Mouse (Mus musculus) kidney, embryonic 16.5 days (tissue): ENCODE measurements around the gene Prss34. TPM values are rescaled to one million over a fixed set of nuclear protein-coding genes. Genes with fewer than 3 reads are reported as not detected.

Source experiments
- ATAC-seq: fragments of 200-750 bp; cut with Nextera tagmentation; 2 replicates; pipeline ENCODE4 v1.8.0; 2017; ENCODE audit warnings: moderate TSS enrichment; ENCODE audit not compliant: low FRiP score, low TSS enrichment
- H3K27ac ChIP-seq: fragments of 300-500 bp; sonication (generic); 2 replicates; pipeline ENCODE4 v1.5.1; 2014; ENCODE audit warnings: low read length
- H3K27me3 ChIP-seq: fragments of 300-500 bp; sonication (generic); 2 replicates; pipeline ENCODE4 v1.6.1; 2014; ENCODE audit warnings: low read length, control low read depth, mixed read lengths; ENCODE audit not compliant: insufficient read depth
- H3K36me3 ChIP-seq: fragments of 300-500 bp; sonication (generic); 2 replicates; pipeline ENCODE4 v1.6.1; 2014; ENCODE audit warnings: low read length, control low read depth, mixed read lengths; ENCODE audit not compliant: insufficient read depth
- H3K4me1 ChIP-seq: fragments of 300-500 bp; sonication (generic); 2 replicates; pipeline ENCODE4 v1.6.1; 2014; ENCODE audit warnings: low read length, control low read depth, mixed read lengths; ENCODE audit not compliant: insufficient read depth
- H3K4me2 ChIP-seq: fragments of 300-500 bp; sonication (generic); replicated peaks from 2 replicates; pipeline ENCODE4 v1.6.1; 2014; ENCODE audit warnings: low read depth, low read length
- H3K4me3 ChIP-seq: fragments of 300-500 bp; sonication (generic); 2 replicates; pipeline ENCODE4 v1.5.1; 2014; ENCODE audit warnings: mild to moderate bottlenecking, low read length
- H3K9ac ChIP-seq: fragments of 300-500 bp; sonication (generic); replicated peaks from 2 replicates; pipeline ENCODE4 v1.6.1; 2014; ENCODE audit warnings: low read length
- H3K9me3 ChIP-seq: fragments of 300-500 bp; sonication (generic); 2 replicates; pipeline ENCODE4 v1.6.1; 2016; ENCODE audit warnings: low read length, control low read depth
- WGBS: fragments of 180-500 bp; shearing (Covaris S2); extraction: QIAGEN DNeasy Blood & Tissue Kit; methylation state at CpG from one replicate; pipeline ENCODE4 v1.1.7; 2014; 5-methylcytosine and 5-hydroxymethylcytosine counted together
- polyA plus RNA-seq: library from polyadenylated mRNA; unstranded; fragments of >200 nt; fragmentation: Nextera tagmentation; extraction: Ambion mirVana; gene quantifications from 2 replicates; pipeline ENCODE4 v1.2.1, GENCODE M21; 2015

The Prss34 gene
- polyA plus RNA-seq, 1 experiment from 2014 or later, result 0.30 TPM

DNA sequence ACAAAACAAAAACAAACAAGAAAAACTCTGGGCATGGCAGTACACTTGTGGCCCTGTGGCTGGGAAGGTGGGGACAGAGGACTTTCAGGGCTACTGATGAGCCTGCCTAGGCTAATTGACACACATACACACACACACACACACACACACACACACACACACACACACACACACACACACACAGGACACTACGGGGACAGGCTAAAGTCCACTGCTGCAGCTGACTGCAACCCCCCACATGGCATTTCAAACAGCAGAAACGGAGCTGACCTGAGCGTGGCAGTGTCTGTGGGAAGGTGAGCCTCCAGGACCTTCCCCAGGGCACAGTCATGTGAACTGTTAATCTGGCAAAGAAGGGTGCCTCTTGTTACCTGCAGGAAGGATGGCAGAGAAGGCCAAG is 43.3 kb downstream of the Prss34 start:
- Histone ChIP-seq H3K4me3 (no peak overlapping the region), H3K9ac (no peak overlapping the region), H3K27ac (no peak overlapping the region), H3K9me3 (no peaks in the 10 kb centered on the region), H3K4me2 (no peak overlapping the region), H3K36me3 (no peaks in the 10 kb centered on the region), H3K27me3 (no peaks in the 10 kb centered on the region), H3K4me1 (0 out of 2 replicates have a peak, but pooled peaks cover 3% of the 10 kb centered on the region)
- 39% methylated on average over 3 of the region's 3 CpGs for WGBS
- ATAC-seq, result 0 out of 2 replicates have a peak, but pooled peaks have one; percentile 46

DNA sequence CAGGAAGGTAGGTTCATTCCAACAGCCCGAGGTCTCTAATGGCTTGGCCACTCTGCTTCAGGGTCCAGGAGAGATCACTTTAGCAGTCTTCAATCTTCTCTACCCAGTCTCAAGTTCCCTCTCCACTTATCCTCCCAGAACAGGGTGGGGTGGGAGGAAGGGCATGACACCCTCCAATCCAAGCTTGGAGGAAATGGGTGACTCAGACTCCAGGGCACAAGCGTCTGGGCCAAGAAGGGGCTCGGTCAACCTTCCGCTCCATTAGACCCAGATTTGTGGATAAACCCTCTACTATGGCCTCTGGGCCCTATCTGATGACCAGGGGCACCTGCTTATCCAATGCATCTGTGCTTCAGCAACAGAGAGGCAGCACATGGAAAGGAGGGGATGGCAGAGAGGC is 47.3 kb downstream of the Prss34 start, which contains the start of gene Tpsab1:
Gene Tpsab1 (minus strand): TSS at position 101 of the 400 bp plus-strand sequence.
- Histone ChIP-seq H3K9ac (no peak within 1 kb of the TSS), H3K4me1 (0 out of 2 replicates have a peak, but pooled peaks cover 3% of the 10 kb centered on the region), H3K27me3 (no peaks in the 10 kb centered on the region), H3K9me3 (no peaks in the 10 kb centered on the region), H3K36me3 (no peaks in the 10 kb centered on the region), H3K4me3 (no peak within 1 kb of the TSS), H3K4me2 (no peak within 1 kb of the TSS), H3K27ac (no peak within 1 kb of the TSS)
- no peak for ATAC-seq
- WGBS, result 74% methylated on average over 4 of the region's 4 CpGs

Other genes starting within 250 kb of the Prss34 start
- 34.4 and 44.7 TPM in 2 replicates for gene Tmem204, start 214.8 kb upstream of the Prss34 start, polyA plus RNA-seq
- gene Telo2, start 182.4 kb upstream of the Prss34 start, polyA plus RNA-seq, result 49.5 and 53.4 TPM in 2 replicates
- not detected in 2 replicates for gene Ptx4, start 177.6 kb upstream of the Prss34 start, polyA plus RNA-seq
- 23.2 and 26.8 TPM in 2 replicates for gene Clcn7, start 165.0 kb upstream of the Prss34 start, polyA plus RNA-seq
- gene Ccdc154, start 135.9 kb upstream of the Prss34 start, polyA plus RNA-seq, result not detected in 2 replicates
- gene Gm38655, start 122.9 kb upstream of the Prss34 start, polyA plus RNA-seq, result not detected in 2 replicates
- gene BC003965, start 113.8 kb upstream of the Prss34 start, polyA plus RNA-seq, result 34.4 and 35.6 TPM in 2 replicates
- gene Unkl, start 110.0 kb upstream of the Prss34 start, polyA plus RNA-seq, result 10.4 and 10.9 TPM in 2 replicates
- gene Gnptg, start 58.3 kb upstream of the Prss34 start, polyA plus RNA-seq, result 51.2 and 56.6 TPM in 2 replicates
- 49.7 and 51.6 TPM in 2 replicates for gene Tsr3, start 58.2 kb upstream of the Prss34 start, polyA plus RNA-seq
- 2.0 and 2.3 TPM in 2 replicates for gene Baiap3, start 42.0 kb upstream of the Prss34 start, polyA plus RNA-seq
- gene Ube2i, start 23.8 kb upstream of the Prss34 start, polyA plus RNA-seq, result 611 and 640 TPM in 2 replicates
- gene Prss28, start 10.3 kb downstream of the Prss34 start, polyA plus RNA-seq, result not detected in 2 replicates
- not detected in 2 replicates for gene Prss29, start 20.3 kb downstream of the Prss34 start, polyA plus RNA-seq
- 0.36 and 0.49 TPM in 2 replicates for gene Tpsab1, start 47.2 kb downstream of the Prss34 start, polyA plus RNA-seq
- gene Tpsb2, start 67.9 kb downstream of the Prss34 start, polyA plus RNA-seq, result 2.0 and 2.2 TPM in 2 replicates
- gene Tpsg1, start 70.9 kb downstream of the Prss34 start, polyA plus RNA-seq, result 0.25 TPM in 1 of 2 replicates, not detected in the other
- gene Cacna1h, start 135.4 kb downstream of the Prss34 start, polyA plus RNA-seq, result 3.3 and 3.5 TPM in 2 replicates
- not detected in 2 replicates for gene Tekt4, start 156.2 kb downstream of the Prss34 start, polyA plus RNA-seq
- 0.13 TPM in 1 of 2 replicates, not detected in the other for gene Sstr5, start 198.9 kb downstream of the Prss34 start, polyA plus RNA-seq